Mouse (Mus musculus): ENCODE measurements around the gene Als2cr12.
"Not testable (repeated sequence)": the region's sequence is repeated elsewhere in the genome, so short reads cannot be mapped to it uniquely, and the experiment has no call there.

Gene Als2cr12

DNA sequence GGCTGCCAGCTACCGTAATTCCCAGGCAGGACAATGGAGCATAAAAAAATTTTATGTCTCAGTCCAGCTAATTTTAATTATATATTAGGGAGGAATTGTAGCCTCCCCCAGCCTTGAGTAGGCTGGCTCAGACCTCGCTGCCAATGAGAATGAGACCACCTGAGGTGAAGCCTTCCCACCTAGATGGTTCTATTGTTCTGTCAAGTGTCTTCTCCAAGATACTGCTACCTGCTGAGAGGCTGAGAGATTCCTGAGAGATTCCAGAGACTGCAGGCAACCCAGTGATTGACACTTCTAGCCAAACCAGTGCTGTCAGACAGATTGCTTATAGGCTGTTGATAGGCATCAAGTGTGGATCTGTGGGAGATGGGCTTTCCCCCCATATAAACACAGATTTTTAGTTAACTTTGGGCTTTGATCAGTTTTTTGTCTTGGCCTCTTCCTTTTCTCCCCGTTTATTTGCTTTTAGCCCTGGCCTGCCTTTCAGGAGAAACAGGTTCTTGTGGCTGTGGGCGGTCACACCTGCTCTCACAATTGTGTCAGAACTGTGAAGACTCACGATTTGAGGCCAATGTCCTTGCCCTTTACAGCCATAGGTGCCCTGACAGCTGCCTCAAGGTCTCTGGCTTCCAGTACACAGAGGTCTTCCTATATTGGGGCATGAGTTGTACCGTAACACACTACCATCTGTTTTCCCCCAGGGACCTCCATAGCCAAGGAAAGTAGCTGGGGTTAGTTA lies 5.6 kb downstream of the Als2cr12 start:
- DNase-seq (ENCODE audit: low read depth, low spot score), result no peak

DNA sequence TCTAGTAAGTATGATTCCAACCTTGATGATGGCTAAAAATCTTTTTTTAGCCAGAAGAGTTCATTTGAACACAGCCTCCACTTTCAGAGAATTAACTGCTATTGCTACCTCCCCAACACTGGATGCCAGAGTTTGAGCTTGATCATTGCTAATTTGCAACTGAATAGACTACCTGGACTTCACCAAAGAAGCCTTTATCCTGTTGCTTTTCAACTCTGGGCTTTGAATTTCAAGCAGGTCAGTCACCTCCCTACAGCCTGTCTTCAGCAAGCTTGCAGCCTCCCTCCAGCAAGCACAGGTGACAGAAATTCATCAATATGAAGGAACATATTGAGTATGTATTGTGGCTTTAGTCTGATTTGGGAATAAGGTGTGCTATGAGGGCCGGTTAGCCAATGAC lies 6.4 kb downstream of the Als2cr12 start:
- DNase-seq (ENCODE audit: low read depth, low spot score), result no peak

DNA sequence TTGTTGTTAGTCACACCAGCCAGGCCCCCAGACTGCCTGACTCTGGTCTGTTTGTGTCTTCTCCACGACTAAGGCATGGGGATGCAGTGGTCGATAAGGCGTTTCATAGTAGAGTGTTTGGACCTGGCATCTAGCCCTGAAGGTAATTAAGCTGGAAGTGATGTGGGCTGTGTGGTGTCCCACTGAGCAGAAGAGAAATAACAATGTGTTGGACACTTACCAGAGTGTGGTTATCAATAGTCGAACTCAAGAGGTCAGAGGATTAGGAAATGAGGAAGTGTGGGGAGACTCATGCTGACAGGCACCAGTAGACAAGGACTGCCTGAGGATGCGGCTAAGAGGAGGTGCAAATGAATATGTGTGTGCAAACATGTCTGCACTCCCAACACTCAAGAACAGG lies 17.4 kb downstream of the Als2cr12 start:
- DNase-seq (ENCODE audit: low read depth, low spot score), result not testable (repeated sequence)

- peak; percentile 22 for DNase-seq (ENCODE audit: low read depth, low spot score)
Measured at GRCm38 (mm10) chr1:58677575-58677974, 18.2 kb downstream of the Als2cr12 start.

DNA sequence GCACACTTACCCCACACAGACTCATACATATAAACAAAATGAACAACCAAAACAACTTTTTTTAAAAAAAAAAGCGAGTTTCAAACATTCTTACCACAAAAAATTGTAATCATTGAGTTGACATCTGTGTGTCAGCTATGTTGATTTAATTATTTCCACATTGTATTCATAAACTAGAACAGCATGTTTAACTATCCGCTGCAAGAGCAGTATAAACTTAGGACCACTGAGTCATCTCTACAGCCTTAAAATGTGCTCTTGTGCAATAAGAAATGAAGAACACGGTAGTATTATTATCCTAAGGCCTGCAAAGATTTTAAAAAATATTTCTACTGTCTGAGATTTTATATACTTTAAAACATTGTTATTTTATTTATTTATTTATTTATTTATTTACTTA lies 20.8 kb downstream of the Als2cr12 start:
- DNase-seq (ENCODE audit: low read depth, low spot score), result no peak

DNA sequence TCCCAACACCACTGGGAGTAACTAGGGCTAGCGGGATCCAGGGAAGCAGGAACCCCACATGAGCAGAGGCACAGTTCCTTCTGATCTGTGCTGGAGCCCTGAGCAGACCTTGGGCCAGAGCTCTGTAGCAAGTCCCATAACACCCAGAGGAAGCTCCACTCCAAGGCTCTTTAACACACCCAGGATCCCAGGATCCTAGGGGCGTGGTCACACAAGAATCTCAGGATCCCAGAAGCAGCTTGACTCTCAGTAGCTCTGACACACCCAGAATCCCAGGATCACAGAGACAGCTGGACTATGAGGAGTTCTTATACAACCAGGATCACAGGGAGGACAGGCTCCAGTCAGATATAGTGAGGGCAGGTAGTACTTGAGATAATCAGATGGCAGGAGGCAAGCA lies 23.7 kb downstream of the Als2cr12 start:
- no peak for DNase-seq (ENCODE audit: low read depth, low spot score)

DNA sequence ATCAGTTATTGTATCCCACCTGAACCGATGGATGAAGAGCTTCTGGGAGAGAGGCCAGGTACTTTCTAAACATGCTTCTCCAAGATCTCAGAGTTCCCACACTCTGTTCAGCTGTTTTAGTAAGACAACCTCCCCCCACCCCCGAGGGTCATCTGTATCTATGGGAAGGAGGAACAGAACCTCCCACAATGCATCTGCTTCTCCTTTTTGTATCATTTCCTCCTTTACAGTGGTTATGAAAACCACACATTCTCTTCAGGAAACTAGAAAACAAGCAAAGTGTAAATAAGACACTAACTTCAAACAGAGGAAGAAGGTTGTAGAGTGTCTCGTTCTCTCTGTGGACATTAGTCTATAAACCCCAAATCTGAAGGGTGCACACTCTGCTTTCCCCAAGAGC lies 26.2 kb downstream of the Als2cr12 start:
- DNase-seq (ENCODE audit: low read depth, low spot score), result not testable (repeated sequence)

GRCm38 (mm10) chr1:58668191-58668590 lies 27.6 kb downstream of the Als2cr12 start:
- no peak for DNase-seq (ENCODE audit: low read depth, low spot score)

- not testable (repeated sequence) for DNase-seq (ENCODE audit: low read depth, low spot score)
Measured at GRCm38 (mm10) chr1:58663365-58663764, 32.4 kb downstream of the Als2cr12 start.

DNA sequence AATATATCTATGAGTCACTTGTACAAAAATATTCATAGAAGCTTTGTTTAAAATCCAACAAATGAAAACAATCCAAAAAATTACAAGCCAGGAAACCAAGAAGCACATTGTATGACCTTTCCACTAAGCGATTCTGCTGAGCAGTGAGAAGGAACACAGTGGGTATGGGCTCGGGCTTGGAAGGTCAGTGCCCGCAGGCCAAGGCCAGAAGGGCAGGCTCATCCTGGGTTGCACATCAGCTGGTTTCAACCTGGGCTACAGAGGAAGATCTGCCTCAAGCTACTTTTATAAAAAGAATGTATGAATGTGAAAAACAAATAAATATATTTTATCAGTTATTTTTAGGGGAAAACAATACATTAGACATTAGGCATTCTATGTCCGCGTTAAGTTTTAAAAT lies 33.1 kb downstream of the Als2cr12 start:
- not testable (repeated sequence) for DNase-seq (ENCODE audit: low read depth, low spot score)

GRCm38 (mm10) chr1:58652480-58653403 lies 43.0 kb downstream of the Als2cr12 start:
- DNase-seq (ENCODE audit: low read depth, low spot score), result no peak

- DNase-seq (ENCODE audit: low read depth, low spot score), result not testable (repeated sequence)
Measured at GRCm38 (mm10) chr1:58651571-58652456, 44.0 kb downstream of the Als2cr12 start.

DNA sequence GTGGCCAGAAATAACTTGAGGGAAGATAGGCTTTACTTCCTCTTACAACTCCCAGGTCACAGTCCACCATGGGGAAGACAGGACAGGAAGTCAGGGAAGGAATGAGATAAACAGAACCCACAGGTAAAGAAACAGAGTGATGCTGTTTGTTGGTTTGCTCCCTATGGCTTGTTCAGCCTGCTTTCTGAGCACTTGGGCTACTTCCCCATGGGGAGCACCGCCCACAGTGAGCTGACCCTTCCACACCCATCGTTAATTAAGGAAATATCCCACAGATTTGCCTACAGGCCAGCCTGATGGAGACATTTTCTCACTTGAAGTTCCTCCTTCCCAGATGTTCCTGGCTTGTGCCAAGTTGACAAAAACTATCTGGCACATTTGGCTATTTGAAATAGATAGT lies 66.9 kb downstream of the Als2cr12 start:
- not testable (repeated sequence) for DNase-seq (ENCODE audit: low read depth, low spot score)

GRCm38 (mm10) chr1:58621996-58622748 lies 73.6 kb downstream of the Als2cr12 start:
- DNase-seq (ENCODE audit: low read depth, low spot score), result no peak

DNA sequence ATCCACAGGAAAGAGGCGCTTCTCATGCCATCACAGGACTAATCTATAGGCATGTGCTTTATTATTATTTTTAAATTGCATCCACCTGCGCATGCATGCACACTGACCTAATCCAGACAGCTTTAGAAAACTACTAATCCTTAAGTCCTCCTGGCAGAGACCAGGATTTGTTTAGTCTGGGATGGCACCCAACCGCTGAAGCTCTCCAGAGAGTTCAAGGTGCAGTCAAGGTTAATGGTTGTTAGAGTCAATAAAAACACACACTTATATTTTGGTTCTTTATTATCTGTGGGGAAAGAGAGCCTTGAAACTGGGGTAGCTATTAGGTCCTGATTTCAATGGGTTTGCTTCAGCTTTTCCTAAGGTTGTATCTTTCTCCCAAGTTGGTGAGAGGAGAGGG lies 74.5 kb downstream of the Als2cr12 start:
- DNase-seq (ENCODE audit: low read depth, low spot score), result no peak

DNA sequence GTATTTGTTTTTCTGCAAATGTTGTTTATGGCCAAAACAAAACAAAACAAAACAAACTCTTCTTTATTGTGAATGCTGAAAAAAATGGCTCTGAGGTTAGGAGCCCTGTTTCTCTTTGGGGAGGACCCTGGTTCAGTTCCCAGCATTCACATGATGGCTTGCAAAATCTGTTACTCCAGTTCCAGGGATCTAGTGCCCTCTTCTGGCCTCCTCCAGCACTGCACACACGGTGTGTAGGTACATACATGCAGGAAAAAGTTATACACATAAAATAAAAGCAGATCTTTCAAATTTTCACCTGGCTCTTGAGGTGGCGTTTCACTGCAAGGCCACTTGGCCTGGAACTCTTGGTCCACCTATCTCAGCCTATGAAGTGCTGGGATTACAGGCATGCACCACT lies 77.0 kb downstream of the Als2cr12 start:
- peak; percentile 2 for DNase-seq (ENCODE audit: low read depth, low spot score)

GRCm38 (mm10) chr1:58617978-58618668 lies 77.7 kb downstream of the Als2cr12 start:
- no peak for DNase-seq (ENCODE audit: low read depth, low spot score)

- DNase-seq (ENCODE audit: low read depth, low spot score), result no peak
Measured at GRCm38 (mm10) chr1:58617076-58617475, 78.7 kb downstream of the Als2cr12 start.

- no peak for DNase-seq (ENCODE audit: low read depth, low spot score)
Measured at GRCm38 (mm10) chr1:58616176-58616575, 79.6 kb downstream of the Als2cr12 start.

- no peak for DNase-seq (ENCODE audit: low read depth, low spot score)
Measured at GRCm38 (mm10) chr1:58615146-58615545, 80.6 kb downstream of the Als2cr12 start.

All from c-Kit-negative CD71-positive TER-119-positive erythroid progenitor cells, embryonic 14.5 days (primary cell).